Mouse (Mus musculus) lung, adult 2 months (tissue): Measurements from ENCODE around the gene Zfhx3.

Experiments
- CTCF ChIP-seq: fragments of 200-500 bp; IDR thresholded peaks from 2 replicates; pipeline ENCODE4 v1.5.1; 2011; ENCODE audit warnings: mild to moderate bottlenecking, low read length, control low read depth; ENCODE audit not compliant: insufficient read depth
- POLR2A ChIP-seq: fragments of 200-500 bp; IDR thresholded peaks from 2 replicates; pipeline ENCODE4 v1.6.1; 2011; ENCODE audit warnings: low read depth, mild to moderate bottlenecking, control low read depth, low read length, borderline replicate concordance; ENCODE audit errors: extremely low read depth

- no peak for TF ChIP-seq CTCF
- TF ChIP-seq POLR2A = no peak
Observed at GRCm38 (mm10) chr8:108067111-108067510, 124.7 kb downstream of the Zfhx3 start.
